Mouse (Mus musculus) intestine, embryonic 15.5 days (tissue): ENCODE measurements around the gene Smarca4. TPM values are rescaled to one million over a fixed set of nuclear protein-coding genes. Genes with fewer than 3 reads are reported as not detected.
A peak's percentile ranks its signal among the peaks of the same experiment; 100 is the strongest.
"Not testable (repeated sequence)": the region's sequence is repeated elsewhere in the genome, so short reads cannot be mapped to it uniquely, and the experiment has no call there.

Experiments
- ATAC-seq: fragments of 200-750 bp; cut with Nextera tagmentation; 2 replicates; pipeline ENCODE4 v1.8.0; 2017; ENCODE audit warnings: moderate TSS enrichment, moderate library complexity
- H3K27ac ChIP-seq: fragments of 300-500 bp; sonication (generic); 2 replicates; pipeline ENCODE4 v1.5.1; 2015; ENCODE audit warnings: mild to moderate bottlenecking, inconsistent platforms
- H3K27me3 ChIP-seq: fragments of 300-500 bp; sonication (generic); replicated peaks from 2 replicates; pipeline ENCODE4 v1.6.1; 2015; ENCODE audit warnings: inconsistent platforms
- H3K36me3 ChIP-seq: fragments of 300-500 bp; sonication (generic); 2 replicates; pipeline ENCODE4 v1.6.1; 2015; ENCODE audit warnings: inconsistent platforms
- H3K4me1 ChIP-seq: fragments of 300-500 bp; sonication (generic); replicated peaks from 2 replicates; pipeline ENCODE4 v1.6.1; 2015; ENCODE audit warnings: inconsistent platforms
- H3K4me2 ChIP-seq: fragments of 300-500 bp; sonication (generic); replicated peaks from 2 replicates; pipeline ENCODE4 v1.6.1; 2015; ENCODE audit warnings: mild to moderate bottlenecking, inconsistent platforms
- H3K4me3 ChIP-seq: fragments of 300-500 bp; sonication (generic); replicated peaks from 2 replicates; pipeline ENCODE4 v1.5.1; 2015; ENCODE audit warnings: inconsistent platforms
- H3K9ac ChIP-seq: fragments of 300-500 bp; sonication (generic); 2 replicates; pipeline ENCODE4 v1.6.1; 2015; ENCODE audit warnings: inconsistent platforms
- H3K9me3 ChIP-seq: fragments of 300-500 bp; sonication (generic); 2 replicates; pipeline ENCODE4 v1.6.1; 2016; ENCODE audit warnings: inconsistent platforms
- WGBS: fragments of 180-500 bp; shearing (Covaris S2); methylation state at CpG from one replicate; pipeline ENCODE4 v1.1.7; 2015; 5-methylcytosine and 5-hydroxymethylcytosine counted together
- polyA plus RNA-seq: library from polyadenylated mRNA; unstranded; fragments of >200 nt; fragmentation: Nextera tagmentation; extraction: Ambion mirVana; gene quantifications from 2 replicates; pipeline ENCODE4 v1.2.1, GENCODE M21; 2015

The Smarca4 gene
- polyA plus RNA-seq, 1 experiment from 2014 or later, result 67.0 TPM

DNA sequence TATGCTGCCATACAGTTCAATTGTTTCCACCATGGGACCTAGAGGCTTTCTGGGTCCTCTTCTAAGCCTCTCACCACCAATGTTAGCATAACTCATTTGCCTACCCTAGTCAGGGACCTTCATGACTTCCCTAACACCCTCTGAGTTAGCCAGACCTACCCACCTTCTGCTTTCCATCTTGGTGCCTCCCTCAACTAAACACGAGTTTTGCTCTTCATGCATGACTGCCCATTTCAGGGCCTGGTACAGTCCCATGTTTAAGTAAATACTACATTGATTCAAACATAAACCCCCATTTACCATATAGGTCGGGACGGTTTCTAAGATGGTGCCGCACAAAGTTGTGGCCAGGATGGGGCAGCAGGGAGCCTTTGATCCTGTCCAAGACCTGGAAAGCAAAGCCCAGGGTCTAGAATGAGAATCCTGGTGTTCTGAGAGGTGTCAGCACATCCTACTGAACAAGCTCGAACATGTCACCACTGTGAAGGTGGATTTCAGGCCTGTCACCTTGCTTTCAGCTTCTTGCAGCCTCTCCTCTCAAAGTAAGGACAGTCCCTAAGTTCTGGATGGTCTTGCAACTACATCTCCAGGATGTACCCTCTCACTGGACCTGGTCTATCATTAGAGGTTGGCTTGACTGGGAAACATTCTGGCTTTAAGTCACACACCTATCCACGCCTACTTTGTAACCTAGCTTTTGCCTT is 24.7 kb upstream of the Smarca4 start:
- Histone ChIP-seq H3K9ac (no peak overlapping the region), H3K36me3 (peaks cover 32% of the 10 kb centered on the region), H3K4me2 (peak overlapping the region; percentile 81), H3K4me1 (peaks cover 18% of the 10 kb centered on the region), H3K27ac (no peak overlapping the region), H3K4me3 (peak overlapping the region; percentile 72; the same call in 1 of the 2 replicates), H3K9me3 (no peaks in the 10 kb centered on the region), H3K27me3 (no peaks in the 10 kb centered on the region)
- 83% methylated on average over 6 of the region's 6 CpGs for WGBS
- ATAC-seq, result no peak

DNA sequence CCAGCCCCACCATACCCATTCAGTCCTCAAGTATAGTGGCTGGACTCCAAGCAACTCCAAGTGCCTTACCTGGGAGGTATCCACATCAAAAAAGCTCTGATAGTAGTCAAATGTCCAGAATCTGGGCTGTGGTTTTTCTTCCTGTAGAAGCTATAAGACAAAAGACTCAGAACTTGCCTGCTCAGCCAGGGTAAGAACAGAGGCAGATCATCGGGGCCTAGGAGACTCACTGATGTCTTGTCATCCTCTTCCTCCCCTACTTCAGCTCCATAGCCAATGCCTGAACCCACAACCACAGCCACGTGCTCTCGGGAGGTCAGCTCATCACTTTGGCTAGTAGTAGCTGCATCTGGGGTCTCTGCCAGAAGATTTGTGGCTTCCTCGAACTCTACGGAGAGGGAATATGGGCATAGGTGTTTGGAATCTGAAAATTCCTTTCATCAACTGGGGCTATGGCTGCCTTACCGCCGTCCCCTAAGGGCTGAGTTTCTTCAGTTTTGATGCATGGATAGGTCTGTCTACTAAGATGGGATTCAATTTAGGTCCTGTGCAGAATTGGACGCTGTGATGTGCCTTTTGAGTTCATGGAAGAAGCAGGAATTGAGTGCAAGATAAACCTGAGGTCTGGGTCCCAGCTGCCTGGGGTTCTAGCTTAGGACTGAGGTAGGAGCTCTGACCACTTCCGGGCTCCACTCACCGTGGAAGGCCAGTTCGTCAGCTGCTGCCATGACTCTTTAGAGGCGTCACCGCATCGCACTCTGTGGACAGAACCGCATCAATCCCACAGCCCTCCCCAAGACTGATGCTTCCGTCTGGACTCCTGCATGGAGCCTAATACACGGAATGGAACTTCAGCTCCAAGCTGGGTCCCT is 23.9 kb upstream of the Smarca4 start:
- ATAC-seq, result peak; percentile 79
- Histone ChIP-seq H3K4me3 (peak overlapping the region; percentile 72), H3K4me1 (peaks cover 18% of the 10 kb centered on the region), H3K4me2 (peak overlapping the region; percentile 81), H3K27me3 (no peaks in the 10 kb centered on the region), H3K9ac (peak overlapping the region; percentile 61), H3K36me3 (peaks cover 29% of the 10 kb centered on the region), H3K27ac (peak overlapping the region; percentile 52; the same call in 1 of the 2 replicates), H3K9me3 (no peaks in the 10 kb centered on the region)
- WGBS, result 18% methylated on average over 17 of the region's 17 CpGs

DNA sequence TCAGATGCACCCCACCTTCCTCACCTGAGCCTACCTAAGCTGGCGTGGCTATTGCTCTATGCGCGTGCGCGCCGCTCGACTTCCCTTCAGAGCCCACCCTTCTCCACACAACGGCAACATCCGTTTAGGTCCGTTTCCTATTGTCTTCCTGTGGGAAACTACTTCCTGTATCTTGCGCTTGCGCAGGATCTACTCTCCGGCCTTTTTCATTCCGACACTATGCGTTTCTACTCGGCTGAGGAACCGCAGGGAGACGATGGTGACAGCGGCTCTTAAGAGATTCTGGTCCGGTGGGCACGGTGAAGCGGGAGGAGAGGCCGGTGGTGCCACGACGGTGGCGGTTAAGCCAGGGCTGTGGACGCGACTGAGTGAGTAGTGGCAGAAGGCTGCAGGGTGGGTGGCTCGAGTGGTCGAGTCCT is 23.3 kb upstream of the Smarca4 start, which contains the start of the genes Timm29 and Yipf2:
Timm29 (plus strand) TSS at position 20 of the 419 bp plus-strand sequence.
Yipf2 (minus strand) TSS at position 126 of the 419 bp plus-strand sequence.
- peak within 1 kb of the TSS; percentile 90 for H3K4me2 ChIP-seq
- under 1% methylated on average over 30 of the region's 30 CpGs for WGBS

DNA sequence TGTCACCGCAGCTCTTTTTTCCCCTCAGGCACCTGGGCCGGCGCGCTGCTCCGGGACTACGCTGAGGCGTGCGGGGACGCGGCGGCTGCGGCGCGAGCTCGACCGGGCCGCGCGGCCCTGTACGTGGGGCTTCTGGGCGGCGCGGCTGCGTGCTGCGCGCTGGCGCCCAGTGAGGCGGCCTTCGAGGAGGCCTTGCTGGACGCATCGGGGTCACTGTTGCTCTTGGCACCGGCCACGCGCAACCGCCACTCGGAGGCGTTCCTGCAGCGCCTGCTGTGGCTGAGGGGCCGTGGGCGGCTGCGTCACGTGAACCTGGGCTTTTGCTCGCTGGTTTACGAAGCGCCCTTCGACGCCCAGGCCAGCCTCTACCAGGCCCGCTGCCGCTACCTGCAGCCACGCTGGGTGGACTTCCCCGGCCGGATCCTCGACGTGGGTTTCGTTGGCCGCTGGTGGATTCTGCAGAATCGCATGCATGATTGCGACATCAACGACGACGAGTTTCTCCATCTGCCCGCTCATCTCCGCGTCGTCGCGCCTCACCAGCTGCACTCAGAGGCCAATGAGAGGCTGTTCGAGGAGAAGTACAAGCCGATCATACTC is 22.7 kb upstream of the Smarca4 start:
- Histone ChIP-seq H3K4me2 (peak overlapping the region; percentile 90), H3K9ac (peak overlapping the region; percentile 71), H3K9me3 (no peaks in the 10 kb centered on the region), H3K36me3 (peaks cover 18% of the 10 kb centered on the region; the same call in 1 of the 2 replicates), H3K27me3 (no peaks in the 10 kb centered on the region), H3K27ac (peak overlapping the region; percentile 77), H3K4me3 (peak overlapping the region; percentile 72), H3K4me1 (peaks cover 18% of the 10 kb centered on the region)
- WGBS, result under 1% methylated on average over 69 of the region's 69 CpGs
- ATAC-seq, result peak; percentile 75

More for the DNA sequence above, 23.3 kb upstream of the Smarca4 start, which contains the start of the genes Timm29 and Yipf2:
- Histone ChIP-seq H3K27me3 (no peaks in the 10 kb centered on the region), H3K4me1 (peaks cover 18% of the 10 kb centered on the region), H3K27ac (peak within 1 kb of the TSS; percentile 77), H3K9ac (peak within 1 kb of the TSS; percentile 71), H3K4me3 (peak within 1 kb of the TSS; percentile 72), H3K36me3 (peaks cover 23% of the 10 kb centered on the region; the same call in 1 of the 2 replicates), H3K9me3 (no peaks in the 10 kb centered on the region)
- ATAC-seq, result peak; percentile 94

DNA sequence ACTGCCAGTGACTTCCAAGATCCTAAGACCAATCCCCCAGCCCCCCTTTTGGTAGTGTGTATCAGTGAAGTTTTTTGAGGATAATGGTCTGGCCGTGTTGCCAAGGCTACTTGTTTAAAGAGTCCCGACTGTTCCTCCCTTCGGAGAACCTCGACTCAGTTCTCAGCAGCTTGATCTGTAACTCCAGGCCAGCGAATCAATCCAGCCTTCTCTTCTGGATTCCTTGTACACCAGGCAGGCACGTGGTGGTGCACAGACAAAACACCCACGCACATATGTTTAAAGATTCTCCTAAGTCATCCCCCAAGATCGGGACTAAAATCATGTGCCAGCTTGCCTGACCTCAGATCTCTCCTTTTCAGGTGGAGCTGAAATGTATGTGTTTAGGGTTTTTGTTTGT is 21.6 kb upstream of the Smarca4 start:
- H3K4me1 ChIP-seq, result peaks cover 18% of the 10 kb centered on the region
- not testable (repeated sequence) for H3K9ac ChIP-seq, H3K27ac ChIP-seq, H3K36me3 ChIP-seq, H3K27me3 ChIP-seq, ATAC-seq, H3K9me3 ChIP-seq
- peak overlapping the region; percentile 90 for H3K4me2 ChIP-seq
- H3K4me3 ChIP-seq, result peak overlapping the region; percentile 72; the same call in 1 of the 2 replicates
- WGBS, result 88% methylated on average over 8 of the region's 8 CpGs

DNA sequence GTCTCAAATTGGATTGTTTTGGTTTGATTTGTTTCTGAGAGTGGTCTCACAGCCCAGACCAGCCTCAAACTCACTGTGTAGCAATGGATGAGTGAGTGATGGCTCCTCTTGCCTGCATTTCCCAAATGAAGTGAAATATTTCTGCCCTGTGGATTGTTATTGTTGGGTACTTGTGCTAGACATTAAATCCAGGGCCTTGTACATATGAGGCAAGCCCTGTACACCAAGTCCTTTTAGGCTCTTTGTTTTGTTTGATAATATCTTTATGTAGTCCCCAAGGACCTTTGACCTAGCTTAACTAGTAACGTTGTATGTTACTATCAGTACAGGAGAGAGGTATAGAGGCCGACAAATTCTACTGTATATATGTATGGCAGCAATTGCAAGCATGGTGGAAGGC is 21.1 kb upstream of the Smarca4 start:
- H3K9ac ChIP-seq, result peak overlapping the region; percentile 3; the same call in 1 of the 2 replicates
- H3K27me3 ChIP-seq, result no peaks in the 10 kb centered on the region
- H3K4me3 ChIP-seq, result no peak overlapping the region
- H3K9me3 ChIP-seq, result no peaks in the 10 kb centered on the region
- 74% methylated on average over 2 of the region's 2 CpGs for WGBS
- H3K4me2 ChIP-seq, result peak overlapping the region; percentile 90
- no peak for ATAC-seq
- no peak overlapping the region for H3K27ac ChIP-seq
- H3K4me1 ChIP-seq, result peaks cover 18% of the 10 kb centered on the region
- H3K36me3 ChIP-seq, result 0 out of 2 replicates have a peak, but pooled peaks cover 2% of the 10 kb centered on the region

DNA sequence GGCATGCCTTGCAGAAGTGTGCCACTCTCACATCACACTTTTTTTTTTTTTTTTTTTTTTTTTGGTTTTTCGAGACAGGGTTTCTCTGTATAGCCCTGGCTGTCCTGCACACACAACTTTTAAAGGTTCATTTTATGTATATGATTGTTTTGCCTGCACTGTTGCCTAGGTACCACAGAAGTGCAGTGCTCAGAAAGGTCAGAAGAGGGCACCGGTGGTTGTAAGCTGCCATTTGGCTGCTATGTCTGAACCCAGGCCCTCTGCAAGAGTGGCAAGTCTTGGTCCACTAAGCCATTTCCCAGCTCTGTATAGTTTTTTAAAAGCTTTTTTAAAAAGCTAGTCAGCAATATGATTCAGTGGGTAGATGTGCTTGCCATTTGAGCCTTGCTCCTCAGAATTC is 17.8 kb upstream of the Smarca4 start:
- H3K4me2 ChIP-seq, result no peak overlapping the region
- no peaks in the 10 kb centered on the region for H3K27me3 ChIP-seq
- H3K9ac ChIP-seq, result no peak overlapping the region
- peaks cover 9% of the 10 kb centered on the region for H3K4me1 ChIP-seq
- H3K27ac ChIP-seq, result no peak overlapping the region
- WGBS, result 42% methylated on average over 2 of the region's 2 CpGs
- ATAC-seq, result no peak
- H3K9me3 ChIP-seq, result no peaks in the 10 kb centered on the region
- no peaks in the 10 kb centered on the region for H3K36me3 ChIP-seq
- H3K4me3 ChIP-seq, result no peak overlapping the region

DNA sequence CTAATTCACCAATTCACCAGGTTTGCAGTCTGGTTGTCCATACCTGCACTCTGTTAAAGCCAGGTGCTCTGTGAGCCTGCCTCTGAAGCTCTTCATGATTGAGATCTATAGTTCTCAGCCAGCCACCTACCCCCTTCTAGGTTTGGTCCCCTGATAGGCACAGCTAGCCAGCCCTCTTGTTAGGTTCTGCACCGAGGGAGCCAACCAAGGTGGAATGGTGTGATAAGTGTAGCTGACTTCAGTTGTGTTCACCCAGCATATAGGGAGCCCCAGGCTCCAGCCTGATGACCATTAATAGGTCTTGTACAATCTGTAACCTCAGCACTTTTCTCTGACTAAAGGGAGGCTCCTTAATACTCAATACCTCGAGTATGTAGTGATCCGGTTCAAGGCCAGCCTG is 15.8 kb upstream of the Smarca4 start:
- 75% methylated on average over 3 of the region's 3 CpGs for WGBS

DNA sequence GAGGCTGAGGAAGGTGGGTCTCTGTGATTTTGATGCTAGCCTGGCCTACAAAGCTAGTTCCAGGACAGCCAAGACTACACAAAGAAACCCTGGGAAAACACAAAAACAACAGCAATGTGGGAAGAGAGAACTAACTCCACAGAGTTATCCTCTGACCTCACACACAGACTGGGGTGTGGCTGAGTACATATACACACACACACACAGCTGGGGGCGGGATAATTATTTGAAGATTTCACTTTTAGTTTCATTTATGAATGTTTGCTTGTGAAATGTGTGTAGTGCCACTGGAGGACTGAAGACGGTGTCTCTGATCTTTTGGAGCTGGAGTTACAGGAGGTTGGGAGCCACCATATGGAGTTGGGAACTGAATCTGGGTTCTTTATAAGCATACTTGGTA is 14.9 kb upstream of the Smarca4 start:
- no peak overlapping the region for H3K9ac ChIP-seq
- H3K27me3 ChIP-seq, result no peaks in the 10 kb centered on the region
- H3K4me2 ChIP-seq, result no peak overlapping the region
- H3K36me3 ChIP-seq, result no peaks in the 10 kb centered on the region
- H3K4me1 ChIP-seq, result no peaks in the 10 kb centered on the region
- no peak overlapping the region for H3K4me3 ChIP-seq
- H3K9me3 ChIP-seq, result no peaks in the 10 kb centered on the region
- WGBS, result 85% methylated on average over 2 of the region's 2 CpGs
- no peak overlapping the region for H3K27ac ChIP-seq
- no peak for ATAC-seq

More for the DNA sequence above, 15.8 kb upstream of the Smarca4 start:
- H3K4me3 ChIP-seq, result no peak overlapping the region
- H3K36me3 ChIP-seq, result no peaks in the 10 kb centered on the region
- H3K9ac ChIP-seq, result no peak overlapping the region
- H3K9me3 ChIP-seq, result no peaks in the 10 kb centered on the region
- no peak overlapping the region for H3K27ac ChIP-seq
- H3K4me2 ChIP-seq, result no peak overlapping the region
- H3K27me3 ChIP-seq, result no peaks in the 10 kb centered on the region
- H3K4me1 ChIP-seq, result no peaks in the 10 kb centered on the region
- ATAC-seq, result no peak

DNA sequence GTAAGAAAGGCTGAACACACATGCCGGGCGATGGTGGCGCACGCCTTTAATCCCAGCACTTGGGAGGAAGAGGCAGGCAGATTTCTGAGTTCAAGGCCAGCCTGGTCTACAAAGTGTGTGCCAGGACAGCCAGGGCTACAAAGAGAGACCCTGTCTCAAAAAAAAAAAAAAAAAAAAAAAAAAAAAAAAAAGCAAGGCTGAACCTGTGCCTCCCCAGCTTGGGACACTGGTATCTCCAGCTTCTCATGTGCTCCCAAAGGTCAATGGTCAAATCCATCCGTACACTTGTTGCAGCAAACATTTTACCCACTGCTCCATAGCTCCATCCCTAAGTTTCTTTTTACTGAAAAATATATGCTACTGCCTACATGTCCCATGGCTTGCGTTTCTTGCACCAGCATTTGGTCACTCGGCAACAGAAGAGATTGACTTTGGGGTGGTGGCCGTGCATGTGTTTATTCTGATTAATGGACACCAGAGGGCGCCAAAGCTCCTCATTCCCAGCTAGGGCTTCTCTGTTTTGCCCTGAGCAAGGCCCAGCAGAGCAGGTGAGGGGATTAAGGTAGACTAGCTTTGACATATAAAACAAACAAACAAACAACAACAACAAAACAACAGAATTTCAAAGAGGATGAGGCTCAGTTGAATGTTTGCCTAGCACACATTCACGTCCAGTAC is 14.1 kb upstream of the Smarca4 start:
- 50% methylated on average over 10 of the region's 10 CpGs for WGBS
- peak; percentile 89 for ATAC-seq
- H3K4me2 ChIP-seq, result no peak overlapping the region

DNA sequence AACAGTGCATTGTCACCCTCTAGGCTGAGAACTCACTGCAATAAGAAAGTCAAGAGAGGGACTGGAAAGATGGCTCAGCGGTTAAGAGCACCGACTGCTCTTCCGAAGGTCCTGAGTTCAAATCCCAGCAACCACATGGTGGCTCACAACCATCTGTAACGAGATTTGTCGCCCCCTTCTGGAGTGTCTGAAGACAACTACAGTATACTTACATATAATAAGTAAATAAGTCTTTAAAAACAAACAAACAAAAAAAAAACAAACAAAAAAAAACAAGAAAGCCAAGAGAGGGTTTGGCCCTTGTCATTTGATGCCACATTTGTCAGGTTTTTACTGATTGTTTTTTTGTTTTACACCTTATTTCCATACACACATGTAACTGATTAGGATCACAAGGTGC is 11.8 kb upstream of the Smarca4 start:
- Histone ChIP-seq H3K27ac (no peak overlapping the region), H3K4me1 (no peaks in the 10 kb centered on the region), H3K4me2 (no peak overlapping the region), H3K27me3 (no peaks in the 10 kb centered on the region), H3K9me3 (no peaks in the 10 kb centered on the region), H3K36me3 (no peaks in the 10 kb centered on the region), H3K9ac (no peak overlapping the region), H3K4me3 (no peak overlapping the region)
- 74% methylated on average over 5 of the region's 5 CpGs for WGBS
- no peak for ATAC-seq

More for the DNA sequence above, 14.1 kb upstream of the Smarca4 start:
- Histone ChIP-seq H3K27ac (no peak overlapping the region), H3K27me3 (no peaks in the 10 kb centered on the region), H3K36me3 (no peaks in the 10 kb centered on the region), H3K9me3 (no peaks in the 10 kb centered on the region), H3K4me1 (no peaks in the 10 kb centered on the region), H3K4me3 (no peak overlapping the region), H3K9ac (no peak overlapping the region)
